Mouse (Mus musculus) erythroblast, embryonic 14.5 days (primary cell): ENCODE measurements around the gene Hdac5.

Source experiments
- GATA1 ChIP-seq: IDR thresholded peaks from 2 replicates; pipeline ENCODE4 v1.6.1; 2012; ENCODE audit warnings: low read length, inconsistent platforms, mixed read lengths
- TAL1 ChIP-seq: IDR thresholded peaks from 3 replicates; pipeline ENCODE4 v1.6.1; 2012; ENCODE audit warnings: low read length, inconsistent platforms, mixed read lengths

DNA sequence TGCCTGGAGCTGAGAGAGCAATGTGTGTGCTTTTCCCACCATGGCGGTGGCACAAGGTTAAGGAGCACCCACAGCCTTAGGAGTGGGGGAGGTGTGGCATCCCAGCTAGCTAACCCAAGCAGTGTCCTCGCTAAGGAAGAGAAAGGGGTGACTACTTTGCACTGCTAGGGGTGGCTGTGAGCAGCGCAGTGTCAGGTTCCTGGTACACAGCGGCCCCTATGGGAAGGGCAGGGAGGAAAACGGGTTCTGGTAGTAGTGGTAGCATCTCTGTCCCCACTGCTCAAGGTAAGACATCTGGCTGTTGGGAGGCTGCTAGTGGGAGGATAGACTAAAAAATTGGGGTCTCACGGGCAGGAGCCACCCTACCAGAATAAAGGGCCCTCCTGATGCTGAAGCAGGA is 31.7 kb downstream of the Hdac5 start:
- TF ChIP-seq GATA1 (no peak), TAL1 (no peak)
